ENCODE assay signal across 8 mouse cellular contexts in genomic region chr7:25379551-25380351, GRCm38 (mm10). TPM values are rescaled to one million over a fixed set of nuclear protein-coding genes. Genes with fewer than 3 reads are reported as not detected.
DNase-seq lines count a peak whose midpoint lies in the region; ATAC-seq and TF ChIP-seq lines count a peak whose summit lies in the region.

No protein-coding gene starts in this region.

- H3K4me1 ChIP-seq in heart, adult 2 months (ENCODE audit: control insufficient read depth, insufficient read depth, low read length), result peaks cover 7% of the 10 kb centered on the region
- peaks cover 9% of the 10 kb centered on the region for H3K4me1 ChIP-seq in forebrain, embryonic 15.5 days
- peaks cover 17% of the 10 kb centered on the region for H3K4me1 ChIP-seq in liver, postnatal 0 days (ENCODE audit: insufficient read depth)
- peaks cover 19% of the 10 kb centered on the region for H3K4me1 ChIP-seq in neural tube, embryonic 13.5 days (replicated peaks)

- TF ChIP-seq CTCF in heart, adult 2 months (IDR thresholded peaks at IDR 0.05), result peak; percentile 68
- TF ChIP-seq CTCF in brain, embryonic 14.5 days (IDR thresholded peaks at IDR 0.05; ENCODE audit: borderline replicate concordance, extremely low read depth, insufficient read depth, insufficient read length), result peak; percentile 49; the same call in 1 of the 2 replicates
- TF ChIP-seq CTCF in liver, postnatal 0 days (IDR thresholded peaks at IDR 0.05; ENCODE audit: low read depth), result peak; percentile 65

- ATAC-seq in forebrain, embryonic 15.5 days (replicated peaks), result peak; percentile 43
- peak; percentile 97 for ATAC-seq in inflammation-experienced regulatory T-cells, adult 6 months
- ATAC-seq in liver, postnatal 0 days, result peak; percentile 67
- ATAC-seq in neural tube, embryonic 13.5 days (ENCODE audit: low read depth), result peak; percentile 32

- no peaks in the 10 kb centered on the region for H3K27me3 ChIP-seq in heart, adult 2 months (ENCODE audit: control insufficient read depth, insufficient read depth, low read length)
- no peaks in the 10 kb centered on the region for H3K27me3 ChIP-seq in forebrain, embryonic 15.5 days
- no peaks in the 10 kb centered on the region for H3K27me3 ChIP-seq in liver, postnatal 0 days (ENCODE audit: insufficient read depth, low read length)
- H3K27me3 ChIP-seq in neural tube, embryonic 13.5 days, result peaks cover 8% of the 10 kb centered on the region; the same call in 1 of the 2 replicates

- no peaks in the 10 kb centered on the region for H3K9me3 ChIP-seq in forebrain, embryonic 15.5 days
- no peaks in the 10 kb centered on the region for H3K9me3 ChIP-seq in liver, postnatal 0 days (ENCODE audit: low read length)
- no peaks in the 10 kb centered on the region for H3K9me3 ChIP-seq in neural tube, embryonic 13.5 days

- TF ChIP-seq POLR2A in heart, adult 2 months (IDR thresholded peaks at IDR 0.05; ENCODE audit: insufficient read depth, low read depth, low read length), result no peak
- no peak for TF ChIP-seq POLR2A in brain, embryonic 14.5 days (IDR thresholded peaks at IDR 0.05; ENCODE audit: borderline replicate concordance, extremely low read depth, insufficient read depth, insufficient read length, poor library complexity, severe bottlenecking)

- no peaks in the 10 kb centered on the region for H3K79me2 ChIP-seq in heart, adult 2 months (replicated peaks; ENCODE audit: control insufficient read depth, insufficient read depth, low read length)

- H3K9ac ChIP-seq in heart, adult 2 months (ENCODE audit: low read depth, low read length), result peak overlapping the region; percentile 4; the same call in 1 of the 2 replicates
- peak overlapping the region; percentile 43 for H3K9ac ChIP-seq in forebrain, embryonic 15.5 days (replicated peaks)
- H3K9ac ChIP-seq in liver, postnatal 0 days (replicated peaks), result peak overlapping the region; percentile 54
- H3K9ac ChIP-seq in neural tube, embryonic 13.5 days, result peak overlapping the region; percentile 62

- H3K27ac ChIP-seq in heart, adult 2 months, result peak overlapping the region; percentile 21
- no peak overlapping the region for H3K27ac ChIP-seq in forebrain, embryonic 15.5 days (replicated peaks)
- peak overlapping the region; percentile 56 for H3K27ac ChIP-seq in liver, postnatal 0 days (ENCODE audit: low read depth)
- 0 out of 2 replicates have a peak overlapping the region, but pooled peaks have one; percentile 33 for H3K27ac ChIP-seq in neural tube, embryonic 13.5 days (replicated peaks)

- no peak for TF ChIP-seq EP300 in heart, adult 2 months (IDR thresholded peaks at IDR 0.05; ENCODE audit: insufficient read depth, low read depth, low read length)
- TF ChIP-seq EP300 in liver, postnatal 0 days (IDR thresholded peaks at IDR 0.05; ENCODE audit: low read depth), result no peak

- DNase-seq in heart, adult 2 months, result peak; percentile 64 to 65
- no peak for DNase-seq in heart, adult 8-10 months (ENCODE audit: low spot score)
- peak; percentile 88 for DNase-seq in brain, embryonic 14.5 days (ENCODE audit: low read depth)
- peak; percentile 64 for DNase-seq in liver, postnatal 0 days
- peak; percentile 62 for DNase-seq in yolk sac, embryonic 10.5 days (ENCODE audit: low spot score)

- H3K36me3 ChIP-seq in heart, adult 2 months (ENCODE audit: control insufficient read depth, insufficient read depth, low read length), result peaks cover 2% of the 10 kb centered on the region
- H3K36me3 ChIP-seq in forebrain, embryonic 15.5 days, result peaks cover 37% of the 10 kb centered on the region
- peaks cover 38% of the 10 kb centered on the region for H3K36me3 ChIP-seq in liver, postnatal 0 days (replicated peaks; ENCODE audit: insufficient read depth, low read length)
- peaks cover 41% of the 10 kb centered on the region for H3K36me3 ChIP-seq in neural tube, embryonic 13.5 days

- H3K4me2 ChIP-seq in forebrain, embryonic 15.5 days (replicated peaks), result peak overlapping the region; percentile 45
- H3K4me2 ChIP-seq in liver, postnatal 0 days (ENCODE audit: low read depth, low read length), result peak overlapping the region; percentile 71
- H3K4me2 ChIP-seq in neural tube, embryonic 13.5 days, result peak overlapping the region; percentile 55

- peak overlapping the region; percentile 28; the same call in 1 of the 2 replicates for H3K4me3 ChIP-seq in heart, adult 2 months
- H3K4me3 ChIP-seq in forebrain, embryonic 15.5 days, result peak overlapping the region; percentile 26
- peak overlapping the region; percentile 31 for H3K4me3 ChIP-seq in liver, postnatal 0 days (ENCODE audit: low read depth, low read length)
- peak overlapping the region; percentile 28 for H3K4me3 ChIP-seq in neural tube, embryonic 13.5 days

- 22% methylated on average over 42 of the region's 42 CpGs for WGBS in heart, adult 2 months
- whole genome bisulfite sequencing in forebrain, embryonic 15.5 days, result 3% methylated on average over 42 of the region's 42 CpGs
- 3% methylated on average over 41 of the region's 42 CpGs for WGBS in liver, postnatal 0 days (ENCODE audit: insufficient replicate concordance)
- 2% methylated on average over 42 of the region's 42 CpGs for WGBS in neural tube, embryonic 13.5 days

- intact Hi-C loops in heart, adult 2 months (cut with DNase I), result loop anchor here (2.0 to 5.0 kb wide), 2 partner anchors 15 to 132 kb away; no protein-coding TSS in a partner anchor

RNA-seq across cellular contexts. Expression of gene Cnfn, which starts 10.2 kb away (rescaled TPM):
- not detected for total RNA-seq in heart, adult 2 months (2021)
- not detected in 2 replicates for polyA plus RNA-seq in heart, adult 2 months (2012; rRNA removed)
- not detected for total RNA-seq in heart, adult 8-10 months (2022)
- 1.2 TPM in 1 of 2 replicates, not detected in the other for polyA plus RNA-seq in brain, embryonic 14.5 days (2012; rRNA removed)
- not detected in 2 replicates for polyA plus RNA-seq in forebrain, embryonic 15.5 days (2015; fragmentation: Nextera tagmentation; extraction: Ambion mirVana)
- not detected for polyA plus RNA-seq in inflammation-experienced regulatory T-cells, adult 6 months (2017; shearing (Covaris generic))
- not detected in 2 replicates for polyA plus RNA-seq in liver, postnatal 0 days (2015; fragmentation: Nextera tagmentation; extraction: Ambion mirVana)
- not detected in 2 replicates for polyA plus RNA-seq in neural tube, embryonic 13.5 days (2015; fragmentation: Nextera tagmentation; extraction: Ambion mirVana)

RNA-seq across cellular contexts. Expression of gene Lipe, which starts 18.8 kb away (rescaled TPM):
- total RNA-seq in heart, adult 2 months (2021), result 10 to 100 TPM; 42.7 to 44.1 TPM
- polyA plus RNA-seq in heart, adult 2 months (2012; rRNA removed), result 63.0 and 97.8 TPM in 2 replicates
- 10 to 100 TPM; 34.3 to 45.6 (median 40.1) TPM for total RNA-seq in heart, adult 8-10 months (2022)
- polyA plus RNA-seq in brain, embryonic 14.5 days (2012; rRNA removed), result 12.0 and 13.0 TPM in 2 replicates
- polyA plus RNA-seq in forebrain, embryonic 15.5 days (2015; fragmentation: Nextera tagmentation; extraction: Ambion mirVana), result 15.4 and 16.1 TPM in 2 replicates
- polyA plus RNA-seq in inflammation-experienced regulatory T-cells, adult 6 months (2017; shearing (Covaris generic)), result 10 to 100 TPM in 2 of 3 experiments, 1 to 10 TPM in 1; 9.0 to 11.0 (median 10.1) TPM
- polyA plus RNA-seq in liver, postnatal 0 days (2015; fragmentation: Nextera tagmentation; extraction: Ambion mirVana), result 5.2 and 5.5 TPM in 2 replicates
- polyA plus RNA-seq in neural tube, embryonic 13.5 days (2015; fragmentation: Nextera tagmentation; extraction: Ambion mirVana), result 9.9 and 11.4 TPM in 2 replicates

RNA-seq across cellular contexts. Expression of gene Cxcl17, which starts 32.9 kb away (rescaled TPM):
- total RNA-seq in heart, adult 2 months (2021), result not detected
- 8.1 TPM in 1 of 2 replicates, not detected in the other for polyA plus RNA-seq in heart, adult 2 months (2012; rRNA removed)
- total RNA-seq in heart, adult 8-10 months (2022), result not detected
- not detected in 2 replicates for polyA plus RNA-seq in brain, embryonic 14.5 days (2012; rRNA removed)
- polyA plus RNA-seq in forebrain, embryonic 15.5 days (2015; fragmentation: Nextera tagmentation; extraction: Ambion mirVana), result 0.39 and 0.60 TPM in 2 replicates
- polyA plus RNA-seq in inflammation-experienced regulatory T-cells, adult 6 months (2017; shearing (Covaris generic)), result not detected
- polyA plus RNA-seq in liver, postnatal 0 days (2015; fragmentation: Nextera tagmentation; extraction: Ambion mirVana), result not detected in 2 replicates
- polyA plus RNA-seq in neural tube, embryonic 13.5 days (2015; fragmentation: Nextera tagmentation; extraction: Ambion mirVana), result 0.41 and 0.63 TPM in 2 replicates

Comparison
In these comparisons a context has a peak if more than half of its experiments do, and no peak if none do; other contexts are left out.
1. H3K9ac ChIP-seq: peak in every context shown above with its lines; median percentile 62 in neural tube, embryonic 13.5 days; 54 in liver, postnatal 0 days; 43 in forebrain, embryonic 15.5 days; 4 in heart, adult 2 months.
2. ATAC-seq: peak in every context shown above with its lines; median percentile 97 in inflammation-experienced regulatory T-cells, adult 6 months; 67 in liver, postnatal 0 days; 43 in forebrain, embryonic 15.5 days; 32 in neural tube, embryonic 13.5 days.